Mouse (Mus musculus) gastrocnemius, adult 2 months (tissue): ENCODE measurements at regions not wholly inside any gene's neighbourhood (a gene's known extent, or its start where the extent isn't known, plus 50 kb on each side); places are given as distances from the start of the nearest gene placed in this dataset.

Experiments used
- DNase-seq: peaks from one replicate; pipeline ENCODE4 v3.0.0; 2022
- H3K27ac ChIP-seq: fragments of 200-600 bp; 2 replicates; pipeline ENCODE4 v1.8.1; 2022; ENCODE audit warnings: mild to moderate bottlenecking
- H3K4me3 ChIP-seq: fragments of 200-600 bp; 2 replicates; pipeline ENCODE4 v1.8.1; 2022; ENCODE audit warnings: mild to moderate bottlenecking, moderate library complexity
- CTCF ChIP-seq: fragments of 200-600 bp; IDR thresholded peaks from 2 replicates; pipeline ENCODE4 v1.8.1; 2022; ENCODE audit warnings: antibody characterized with exemption, mild to moderate bottlenecking, moderate library complexity
- intact Hi-C: fragments of 180-260 bp; cut with DNase I; formaldehyde crosslinking; loops from one replicate; pipeline ENCODE4 v1.15.1; 2025

DNA sequence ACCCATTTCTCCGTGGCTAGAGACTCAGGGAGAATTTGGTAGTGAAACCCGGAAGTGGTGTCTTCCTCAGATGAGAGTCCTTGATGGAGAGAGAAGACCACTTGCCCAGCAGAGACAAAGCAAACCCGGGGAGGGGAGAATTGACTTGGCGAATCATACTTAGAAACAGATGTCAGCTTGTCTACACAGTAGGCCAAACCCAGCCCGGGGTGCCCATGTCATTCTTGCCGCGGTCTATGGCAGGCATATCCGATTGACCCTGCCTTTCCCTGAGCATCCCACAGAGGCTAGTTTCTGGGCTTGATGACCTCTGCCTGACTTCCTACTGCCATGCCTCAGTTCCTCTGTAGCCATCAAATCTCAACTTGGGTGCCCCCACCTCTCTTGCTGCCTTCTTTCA lies 226.4 kb upstream of the Tprg start:
- peak; percentile 46 for DNase-seq
- peak overlapping the region; percentile 98 for H3K27ac ChIP-seq
- intact Hi-C loops = loop anchor here (5.0 to 10.0 kb wide), 6 partner anchors 268 to 865 kb away; no protein-coding TSS in a partner anchor
- TF ChIP-seq CTCF = no peak
- peak overlapping the region; percentile 88 for H3K4me3 ChIP-seq

DNA sequence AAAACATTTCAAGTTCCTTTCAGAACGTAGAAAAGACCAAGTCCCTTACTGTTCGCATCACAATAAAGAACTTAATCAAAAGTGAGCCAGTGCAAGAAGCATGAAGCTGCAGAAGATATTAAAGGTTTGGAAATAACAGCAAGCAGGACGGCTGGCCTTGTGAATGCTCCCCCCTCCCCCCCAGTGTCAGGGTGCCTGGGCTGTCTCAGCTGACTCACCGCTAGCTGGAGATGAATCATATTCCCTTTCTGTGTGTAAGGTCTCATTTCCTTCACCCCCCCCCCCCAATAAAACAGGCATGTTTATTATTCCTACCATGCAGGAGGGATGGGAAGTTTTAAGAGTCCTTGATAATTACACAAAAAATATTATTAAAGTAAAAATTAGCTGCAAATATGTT lies 225.0 kb upstream of the Tprg start:
- peak; percentile 78 for DNase-seq
- no peak for TF ChIP-seq CTCF
- Histone ChIP-seq H3K4me3 (no peak overlapping the region; the same call in 1 of the 2 replicates), H3K27ac (peak overlapping the region; percentile 98)
- intact Hi-C loops = loop anchor here (5.0 to 10.0 kb wide), 6 partner anchors 269 to 867 kb away; no protein-coding TSS in a partner anchor

DNA sequence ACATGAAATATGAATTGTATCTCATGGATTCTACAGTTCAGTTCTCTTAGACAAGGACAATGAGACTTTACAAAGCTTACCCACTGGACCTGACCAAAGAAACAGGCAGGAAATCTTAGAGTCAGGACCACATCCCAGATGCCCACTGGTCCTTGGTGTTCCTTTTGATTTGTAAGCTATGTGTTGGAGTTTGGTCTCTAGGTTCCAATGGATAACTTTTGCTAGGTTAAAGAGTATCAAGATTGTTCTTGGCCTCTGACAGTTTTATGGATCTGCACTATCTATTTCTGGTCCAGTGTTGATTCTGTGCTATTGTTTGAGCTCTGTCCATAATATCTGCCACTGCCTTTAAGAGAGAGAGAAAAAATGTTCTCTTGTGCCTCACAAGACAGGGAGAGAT lies 222.6 kb upstream of the Tprg start:
- intact Hi-C loops = loop anchor here (1.0 to 10.0 kb wide), 7 partner anchors 272 to 1080 kb away; no protein-coding TSS in a partner anchor
- no peak for TF ChIP-seq CTCF
- DNase-seq = no peak

DNA sequence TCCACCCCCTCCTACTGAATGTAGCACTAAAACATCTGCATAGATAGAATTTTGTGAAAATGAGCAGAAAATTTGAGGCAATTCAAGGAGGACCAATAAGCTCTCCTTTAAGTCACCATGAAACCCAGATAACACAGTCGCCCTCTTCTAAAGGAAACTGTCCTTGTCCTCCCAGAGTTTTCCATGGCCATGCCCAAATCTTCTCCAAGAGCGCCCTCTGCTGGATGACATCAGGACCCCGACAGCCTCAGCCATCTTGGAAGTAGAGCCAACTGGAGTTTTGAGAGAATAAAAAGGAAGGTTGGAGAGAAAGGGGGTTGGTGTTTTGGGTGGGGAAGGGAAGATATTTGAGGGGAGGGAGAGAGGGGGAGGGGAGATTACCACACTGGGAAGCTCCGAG lies 222.1 kb upstream of the Tprg start:
- peak overlapping the region; percentile 98 for H3K27ac ChIP-seq
- peak; percentile 92 for DNase-seq
- H3K4me3 ChIP-seq = no peak overlapping the region
- TF ChIP-seq CTCF = peak; percentile 86
- intact Hi-C loops = loop anchor here (1.0 to 10.0 kb wide), 7 partner anchors 272 to 1080 kb away; no protein-coding TSS in a partner anchor

More for the DNA sequence above, 222.6 kb upstream of the Tprg start:
- H3K4me3 ChIP-seq = no peak overlapping the region
- H3K27ac ChIP-seq = peak overlapping the region; percentile 98

DNA sequence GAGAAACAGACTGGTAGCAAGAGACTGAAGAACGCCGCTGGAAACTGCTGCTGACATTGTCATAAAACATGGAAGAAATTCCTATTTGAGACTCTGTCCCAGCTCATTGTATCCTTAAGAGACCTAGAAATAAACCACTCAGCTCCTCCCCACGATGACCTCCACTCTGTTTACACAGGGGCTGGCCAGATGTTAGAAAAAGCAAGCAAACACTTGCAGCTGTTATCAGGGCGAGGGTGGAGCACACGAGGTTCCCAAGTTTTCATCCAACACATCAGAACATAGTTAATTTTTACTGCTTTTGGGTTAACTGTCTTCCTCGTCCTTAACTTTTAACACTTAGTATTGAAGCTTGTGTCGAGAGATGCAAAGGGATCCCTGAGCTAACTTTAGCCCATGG lies 219.8 kb upstream of the Tprg start:
- intact Hi-C loops = loop anchor here (5.0 to 10.0 kb wide), 2 partner anchors 872 to 990 kb away; no protein-coding TSS in a partner anchor
- Histone ChIP-seq H3K27ac (peak overlapping the region; percentile 98), H3K4me3 (no peak overlapping the region)
- peak; percentile 46 for DNase-seq
- TF ChIP-seq CTCF = no peak

DNA sequence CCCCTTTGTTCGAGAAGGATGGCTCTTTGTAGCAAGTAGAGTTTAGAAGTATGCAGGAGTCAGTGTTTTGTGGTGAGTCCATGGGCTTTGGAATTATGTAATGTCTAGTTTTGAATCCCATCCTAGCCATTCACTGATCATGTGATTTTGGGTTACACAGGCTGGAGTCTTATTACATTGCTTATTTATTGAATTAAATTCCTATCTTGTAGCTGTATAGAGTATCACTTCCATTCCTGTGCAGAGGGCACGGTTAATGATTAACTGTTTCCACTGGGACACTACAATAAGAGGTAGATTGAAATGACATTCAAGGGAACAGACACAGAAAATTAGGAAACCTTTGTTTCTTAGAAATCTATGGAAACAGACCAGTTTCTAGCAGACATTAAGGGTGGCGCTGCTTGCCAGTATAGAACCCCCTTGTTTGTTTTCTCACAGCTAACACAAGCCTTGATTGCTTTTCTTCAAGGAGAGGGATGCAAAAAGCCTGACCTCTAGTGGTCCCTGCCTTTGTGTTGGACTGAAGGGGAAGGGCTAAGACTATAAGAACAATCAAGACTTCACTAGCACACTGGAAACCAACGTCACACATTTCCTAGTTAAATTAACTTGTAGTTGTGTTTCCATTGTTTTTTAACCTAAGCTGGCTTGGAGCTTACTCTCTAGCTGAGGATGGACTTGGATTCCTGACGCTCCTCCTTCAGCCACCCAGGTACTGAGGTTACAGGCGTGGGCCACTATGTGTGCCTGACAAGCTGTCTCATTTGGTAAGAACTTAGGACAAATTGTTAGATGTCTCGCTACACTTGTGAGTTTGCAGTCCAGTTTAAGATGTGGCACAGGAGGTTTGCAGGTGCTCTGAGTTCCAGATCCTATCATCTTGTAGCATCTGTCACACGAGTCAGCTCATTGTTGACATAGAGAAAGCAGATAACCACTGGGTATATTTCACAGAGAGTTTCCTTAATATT lies 219.1 kb upstream of the Tprg start:
- no peak for DNase-seq
- H3K4me3 ChIP-seq = no peak overlapping the region
- TF ChIP-seq CTCF = peak; percentile 64
- intact Hi-C loops = loop anchor here (5.0 to 10.0 kb wide), 2 partner anchors 873 to 990 kb away; no protein-coding TSS in a partner anchor
- H3K27ac ChIP-seq = peak overlapping the region; percentile 98

DNA sequence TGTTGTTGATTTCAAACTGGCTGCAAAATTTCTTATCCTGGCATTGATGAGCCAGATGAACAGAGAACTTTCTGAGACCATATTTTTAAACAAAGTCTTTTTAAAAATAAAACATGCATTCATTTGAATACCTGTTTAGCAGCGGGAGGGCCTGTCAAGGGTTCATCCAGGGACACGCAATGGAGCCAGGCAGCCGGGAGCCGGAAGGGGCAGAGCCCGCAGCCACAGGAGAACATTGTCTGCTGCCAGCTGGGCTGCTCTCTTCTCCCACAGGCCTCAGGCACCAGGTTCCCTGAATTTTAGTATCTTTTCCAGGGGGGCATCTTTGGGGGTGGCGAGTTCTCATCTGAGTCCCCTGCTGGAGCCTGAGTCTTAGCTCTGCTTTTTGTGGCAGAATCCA lies 205.8 kb upstream of the Tprg start:
- Histone ChIP-seq H3K27ac (peak overlapping the region; percentile 76), H3K4me3 (no peak overlapping the region)
- intact Hi-C loops = loop anchor here (10.0 kb wide), 1 partner anchor 264 kb away; no protein-coding TSS in a partner anchor
- no peak for TF ChIP-seq CTCF
- DNase-seq = peak; percentile 53

DNA sequence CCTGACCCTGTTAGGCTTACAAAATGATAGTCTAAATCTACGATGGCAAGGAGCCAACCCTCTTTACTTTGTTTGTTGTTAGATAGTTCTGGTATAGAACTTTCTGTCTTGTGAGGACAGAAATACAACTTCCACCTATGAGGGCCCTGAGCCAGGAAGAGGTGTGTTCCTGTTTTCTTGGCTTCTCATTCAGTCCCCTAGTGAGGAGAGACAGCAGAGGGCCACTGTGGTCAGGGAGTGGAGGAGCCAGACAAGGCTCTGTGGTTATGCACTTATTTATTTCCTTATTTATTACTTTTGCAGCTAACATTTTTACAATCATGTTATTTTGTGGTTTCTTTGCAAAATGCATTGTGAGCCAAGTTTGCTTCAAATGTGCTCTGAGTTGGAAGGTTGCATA lies 202.9 kb upstream of the Tprg start:
- no peak overlapping the region for H3K4me3 ChIP-seq
- no peak for TF ChIP-seq CTCF
- intact Hi-C loops = loop anchor here (10.0 kb wide), 1 partner anchor 261 kb away; no protein-coding TSS in a partner anchor
- peak overlapping the region; percentile 59 for H3K27ac ChIP-seq
- no peak for DNase-seq

DNA sequence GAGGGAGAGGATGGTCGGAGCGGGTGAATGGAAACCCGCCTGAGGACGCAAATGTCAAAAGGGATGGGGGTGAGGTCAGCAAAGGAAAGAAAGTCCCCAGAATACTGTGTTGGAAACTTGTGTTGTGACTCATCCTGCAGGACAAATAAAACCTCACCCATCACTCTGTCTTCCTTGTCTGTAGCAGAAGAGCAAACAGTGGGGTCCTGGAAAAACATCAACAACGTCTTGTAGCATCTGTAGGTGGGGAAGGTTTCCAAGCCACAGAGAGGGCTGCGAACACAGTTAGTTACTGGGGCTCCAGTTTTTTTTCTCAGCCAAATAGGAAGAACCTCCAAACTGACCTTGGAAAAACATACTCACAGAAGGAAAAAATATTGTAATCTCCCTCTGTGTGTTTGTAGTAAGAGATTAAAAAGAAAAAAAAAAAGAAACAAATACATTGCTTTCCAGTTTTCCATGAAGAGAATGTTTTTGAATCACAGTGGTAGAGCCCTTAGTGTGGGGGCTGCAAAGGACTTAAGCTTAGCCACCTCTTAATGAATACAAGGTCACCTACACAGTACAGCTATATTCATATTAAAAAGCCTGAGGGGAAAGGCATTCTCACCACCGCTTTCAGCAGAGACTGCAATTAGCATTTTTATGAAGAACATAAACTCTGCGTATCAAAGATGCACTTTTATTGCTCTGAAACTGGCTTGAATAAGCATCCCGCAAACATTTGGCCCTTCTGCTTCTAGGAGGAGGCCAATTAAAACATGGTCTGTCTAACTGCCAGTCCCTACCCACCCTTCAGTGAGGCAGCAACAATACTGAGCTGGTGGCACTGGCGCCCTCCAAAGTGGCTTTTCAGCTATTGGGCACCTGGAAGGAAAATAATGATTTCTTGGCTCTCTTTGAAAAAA lies 198.6 kb upstream of the Tprg start:
- no peak overlapping the region; the same call in 1 of the 2 replicates for H3K4me3 ChIP-seq
- TF ChIP-seq CTCF = no peak
- intact Hi-C loops = loop anchor here (10.0 kb wide), 1 partner anchor 257 kb away; no protein-coding TSS in a partner anchor
- peak; percentile 31 for DNase-seq
- H3K27ac ChIP-seq = peak overlapping the region; percentile 81

DNA sequence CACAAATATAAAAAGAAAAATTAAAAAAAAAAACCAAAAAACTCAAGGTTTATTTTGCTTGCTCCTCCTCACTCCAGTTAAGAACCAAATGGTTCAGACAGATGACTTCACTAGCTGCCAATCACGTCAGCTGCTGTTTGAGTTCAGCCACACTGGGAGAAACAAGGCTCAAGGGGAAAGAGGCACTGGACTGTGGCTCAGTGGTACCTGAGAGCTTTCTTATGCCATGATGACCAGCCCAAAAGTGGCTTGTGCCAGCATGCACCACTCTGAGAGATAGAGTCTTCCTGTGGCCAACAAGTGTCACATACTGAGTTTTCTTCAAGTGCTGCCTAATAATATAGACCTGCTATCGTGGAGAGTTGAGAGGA lies 198.0 kb upstream of the Tprg start:
- Histone ChIP-seq H3K27ac (peak overlapping the region; percentile 81), H3K4me3 (no peak overlapping the region)
- no peak for TF ChIP-seq CTCF
- intact Hi-C loops = loop anchor here (10.0 kb wide), 1 partner anchor 256 kb away; no protein-coding TSS in a partner anchor
- DNase-seq = no peak

DNA sequence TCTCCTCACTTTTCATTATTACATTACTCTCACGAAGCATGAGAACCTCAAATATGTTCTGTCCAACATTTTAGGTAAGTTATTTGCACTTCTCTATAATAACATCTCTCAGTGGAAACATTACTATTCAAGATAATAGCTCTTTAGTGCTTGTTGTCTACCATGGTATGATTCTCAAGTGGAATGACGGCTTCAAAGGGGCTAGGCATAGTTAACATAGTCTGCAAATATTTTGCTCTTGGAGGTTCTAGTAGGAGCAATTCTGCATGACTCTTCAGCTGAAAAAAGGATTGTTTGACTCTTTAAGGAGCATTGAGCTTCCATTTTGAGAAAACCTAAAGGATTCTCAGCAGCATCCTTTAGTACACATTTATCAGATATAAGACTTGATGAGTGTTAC lies 182.5 kb upstream of the Tprg start:
- no peak overlapping the region for H3K27ac ChIP-seq
- no peak for TF ChIP-seq CTCF
- no peak overlapping the region for H3K4me3 ChIP-seq
- intact Hi-C loops = loop anchor here (5.0 kb wide), 1 partner anchor 33 kb away; no protein-coding TSS in a partner anchor
- DNase-seq = no peak

DNA sequence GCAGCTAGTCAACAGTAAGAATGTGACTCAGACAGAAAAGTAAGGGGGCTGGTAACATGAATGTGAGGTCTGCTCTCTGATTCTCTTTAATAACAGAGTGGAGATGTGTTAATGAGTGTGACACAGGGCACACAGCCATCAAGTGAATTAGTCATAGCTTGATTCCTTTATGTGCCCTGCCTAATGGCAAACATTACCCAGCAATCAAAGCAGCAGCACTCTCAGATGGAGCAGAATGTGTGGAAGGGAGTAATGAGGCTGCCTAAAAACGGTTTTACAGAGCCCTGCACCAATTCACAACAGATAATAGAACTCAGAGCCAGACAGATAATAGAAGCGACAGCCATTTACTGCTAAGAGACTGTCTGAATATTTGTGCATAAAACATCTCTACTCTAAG lies 182.0 kb upstream of the Tprg start:
- intact Hi-C loops = loop anchor here (5.0 kb wide), 1 partner anchor 33 kb away; no protein-coding TSS in a partner anchor
- no peak for TF ChIP-seq CTCF
- Histone ChIP-seq H3K4me3 (no peak overlapping the region), H3K27ac (no peak overlapping the region)
- DNase-seq = no peak
